Mouse (Mus musculus) liver, embryonic 11.5 days (tissue): Measurements from ENCODE around the gene Atp23. TPM values are rescaled to one million over a fixed set of nuclear protein-coding genes. Genes with fewer than 3 reads are reported as not detected.
"Not testable (repeated sequence)": the region's sequence is repeated elsewhere in the genome, so short reads cannot be mapped to it uniquely, and the experiment has no call there.

Experiments used
- ATAC-seq: fragments of 200-750 bp; cut with Nextera tagmentation; replicated peaks from 2 replicates; pipeline ENCODE4 v1.8.0; 2017; ENCODE audit warnings: moderate number of reproducible peaks, mild to moderate bottlenecking, moderate TSS enrichment, moderate library complexity; ENCODE audit not compliant: low FRiP score
- DNase-seq: peaks from one replicate; pipeline ENCODE4 v3.0.0-alpha.2; 2017; ENCODE audit warnings: low spot score
- H3K27ac ChIP-seq: fragments of 300-500 bp; sonication (generic); 2 replicates; pipeline ENCODE4 v1.5.1; 2014; ENCODE audit warnings: mild to moderate bottlenecking, low read depth, low read length, control low read depth
- H3K27me3 ChIP-seq: fragments of 300-500 bp; sonication (generic); replicated peaks from 2 replicates; pipeline ENCODE4 v1.6.1; 2014; ENCODE audit warnings: low read length, mixed read lengths; ENCODE audit not compliant: control insufficient read depth, insufficient read depth
- H3K36me3 ChIP-seq: fragments of 300-500 bp; sonication (generic); 2 replicates; pipeline ENCODE4 v1.6.1; 2014; ENCODE audit warnings: mild to moderate bottlenecking, low read length, moderate library complexity, mixed read lengths; ENCODE audit not compliant: control insufficient read depth, insufficient read depth
- H3K4me1 ChIP-seq: fragments of 300-500 bp; sonication (generic); replicated peaks from 2 replicates; pipeline ENCODE4 v1.6.1; 2014; ENCODE audit warnings: low read length, mixed read lengths; ENCODE audit not compliant: control insufficient read depth, insufficient read depth
- H3K4me2 ChIP-seq: fragments of 300-500 bp; sonication (generic); 2 replicates; pipeline ENCODE4 v1.6.1; 2014; ENCODE audit warnings: mild to moderate bottlenecking, control low read depth, moderate library complexity
- H3K4me3 ChIP-seq: fragments of 300-500 bp; sonication (generic); 2 replicates; pipeline ENCODE4 v1.5.1; 2014; ENCODE audit warnings: low read depth, low read length, control low read depth
- H3K9ac ChIP-seq: fragments of 300-500 bp; sonication (generic); 2 replicates; pipeline ENCODE4 v1.6.1; 2014; ENCODE audit warnings: low read depth, low read length, control low read depth
- H3K9me3 ChIP-seq: fragments of 300-500 bp; sonication (generic); 2 replicates; pipeline ENCODE4 v1.6.1; 2016; ENCODE audit warnings: low read length, inconsistent platforms, mixed read lengths; ENCODE audit not compliant: control insufficient read depth
- WGBS: fragments of 180-500 bp; shearing (Covaris S2); extraction: QIAGEN DNeasy Blood & Tissue Kit; methylation state at CpG from one replicate; pipeline ENCODE4 v1.1.7; 2014; 5-methylcytosine and 5-hydroxymethylcytosine counted together
- polyA plus RNA-seq: library from polyadenylated mRNA; unstranded; fragments of >200 nt; fragmentation: Nextera tagmentation; extraction: Ambion mirVana; gene quantifications from 2 replicates; pipeline ENCODE4 v1.2.1, GENCODE M21; 2014

Gene Atp23
- polyA plus RNA-seq, 1 experiment from 2014 or later, result 21.4 TPM

DNA sequence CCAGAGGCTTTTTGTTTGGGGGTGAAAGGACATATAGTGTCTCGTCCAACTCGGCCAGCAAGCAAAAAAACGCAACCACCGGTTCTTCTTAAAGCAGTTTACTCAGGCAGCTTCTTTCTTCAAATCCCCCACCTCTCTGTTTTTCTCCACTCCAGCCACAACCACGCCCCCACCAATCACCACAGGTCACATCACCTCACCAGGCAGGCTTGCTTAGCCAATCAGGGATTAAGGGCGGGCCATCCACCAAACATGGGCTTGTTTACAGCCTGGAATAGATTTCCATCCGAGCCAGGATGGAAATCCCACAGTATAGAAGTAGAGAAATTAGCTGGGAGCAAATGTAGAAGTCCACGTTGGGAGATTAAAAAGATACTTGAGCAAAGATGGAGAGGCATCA, 74.9 kb downstream of the Atp23 start:
- H3K4me1 ChIP-seq, H3K4me3 ChIP-seq, H3K9me3 ChIP-seq, H3K36me3 ChIP-seq, H3K9ac ChIP-seq, H3K27me3 ChIP-seq, H3K4me2 ChIP-seq, DNase-seq, ATAC-seq, H3K27ac ChIP-seq: not testable (repeated sequence)
- WGBS, result 85% methylated on average over 8 of the region's 8 CpGs

GRCm38 (mm10) chr10:126822418-126822817, 78.7 kb downstream of the Atp23 start:
- 92% methylated on average over 3 of the region's 3 CpGs for WGBS
- ATAC-seq, result no peak
- no peak overlapping the region for H3K9ac ChIP-seq
- H3K36me3 ChIP-seq, result no peaks in the 10 kb centered on the region
- no peak for DNase-seq
- no peaks in the 10 kb centered on the region for H3K27me3 ChIP-seq
- H3K4me1 ChIP-seq, result no peaks in the 10 kb centered on the region
- no peak overlapping the region for H3K4me3 ChIP-seq
- no peaks in the 10 kb centered on the region for H3K9me3 ChIP-seq
- H3K27ac ChIP-seq, result no peak overlapping the region
- no peak overlapping the region for H3K4me2 ChIP-seq

Other genes starting within 250 kb of the Atp23 start
- 37.4 and 42.2 TPM in 2 replicates for gene Ctdsp2, start 77.4 kb upstream of the Atp23 start, polyA plus RNA-seq
- gene Avil, start 99.4 kb upstream of the Atp23 start, polyA plus RNA-seq, result 0.10 and 0.13 TPM in 2 replicates
- gene Tsfm, start 129.5 kb upstream of the Atp23 start, polyA plus RNA-seq, result 110 and 119 TPM in 2 replicates
- gene Mettl1, start 140.1 kb upstream of the Atp23 start, polyA plus RNA-seq, result 54.1 and 58.1 TPM in 2 replicates
- gene Eef1akmt3, start 140.2 kb upstream of the Atp23 start, polyA plus RNA-seq, result 0.11 and 0.23 TPM in 2 replicates
- gene Cyp27b1, start 146.9 kb upstream of the Atp23 start, polyA plus RNA-seq, result not detected in 2 replicates
- gene March9, start 158.8 kb upstream of the Atp23 start, polyA plus RNA-seq, result 0.38 TPM in 2 replicates
- gene Cdk4, start 162.2 kb upstream of the Atp23 start, polyA plus RNA-seq, result 1,533 and 1,539 TPM in 2 replicates
- 112 and 121 TPM in 2 replicates for gene Tspan31, start 168.9 kb upstream of the Atp23 start, polyA plus RNA-seq
- gene Agap2, start 173.9 kb upstream of the Atp23 start, polyA plus RNA-seq, result 2.2 and 2.3 TPM in 2 replicates
- gene Os9, start 219.8 kb upstream of the Atp23 start, polyA plus RNA-seq, result 51.2 and 54.7 TPM in 2 replicates